ENCODE assay signal across 20 mouse cellular contexts in genomic region chr4:21812635-21813034, GRCm38 (mm10). TPM values are rescaled to one million over a fixed set of nuclear protein-coding genes. Genes with fewer than 3 reads are reported as not detected.
A peak's percentile ranks its signal among the peaks of the same experiment; 100 is the strongest.
DNase-seq lines count a peak whose midpoint lies in the region; ATAC-seq and TF ChIP-seq lines count a peak whose summit lies in the region.
"Had no signal": no experiment of that assay in that cellular context is flagged by ENCODE, and none has a peak within 500 bp of the region (broad histone marks: within the 10 kb centered on the region; RNA-seq: fewer than 3 reads in every experiment).

No protein-coding gene starts in this region.

- no peaks in the 10 kb centered on the region for H3K9me3 ChIP-seq in CH12.LX (replicated peaks; ENCODE audit: low read length)
- H3K9me3 ChIP-seq in ES-E14 (ENCODE audit: control insufficient read depth, insufficient read depth, low read depth, low read length): no peaks in the 10 kb centered on the region; the same call in 1 of the 2 replicates
- no peaks in the 10 kb centered on the region for H3K9me3 ChIP-seq in forebrain, embryonic 16.5 days (ENCODE audit: control insufficient read depth, low read length)
- H3K9me3 ChIP-seq: G1E had no signal

- TF ChIP-seq RAD21 in CH12.LX (IDR thresholded peaks at IDR 0.05; ENCODE audit: low read depth, low read length): no peak

- no peaks in the 10 kb centered on the region for H3K4me1 ChIP-seq in CH12.LX (ENCODE audit: control insufficient read depth in 1 of 2, insufficient read depth in 2 of 2)
- no peaks in the 10 kb centered on the region; a peak in 1 of 4 replicates for H3K4me1 ChIP-seq in ES-E14 (ENCODE audit: control insufficient read depth in 2 of 2, insufficient read depth in 2 of 2, low read length in 2 of 2, poor library complexity in 1 of 2)
- no peaks in the 10 kb centered on the region for H3K4me1 ChIP-seq in forebrain, embryonic 16.5 days (replicated peaks; ENCODE audit: control insufficient read depth, insufficient read depth, low read length)

- no peaks in the 10 kb centered on the region for H3K79me2 ChIP-seq in CH12.LX (replicated peaks; ENCODE audit: control insufficient read depth, extremely low read depth, insufficient read depth, poor library complexity, severe bottlenecking)

- TF ChIP-seq EP300 in CH12.LX (IDR thresholded peaks at IDR 0.05; ENCODE audit: low read length): no peak

- DNase-seq in CH12.LX (ENCODE audit: extremely low read depth) (no peak), ES-E14 (ENCODE audit: low read depth, low spot score) (no peak)
- DNase-seq in layer of hippocampus, adult 18-20 months (ENCODE audit: low spot score in 2 of 2): no peak
- DNase-seq: adrenal gland, adult 2 months; adrenal gland, adult 8-10 months; adrenal gland, postnatal 10 days; adrenal gland, postnatal 14 days; adrenal gland, postnatal 25 days; adrenal gland, postnatal 36 days; B cell, adult 2 months; cerebellum, adult 11 months; cerebellum, adult 11-12 months; cerebellum, adult 18-20 months; cerebellum, adult 2 months; cerebellum, adult 8-10 months had no signal

- H3K4me3 ChIP-seq in CH12.LX (replicated peaks in 1 of 3; ENCODE audit: low read depth in 2 of 3, low read length in 2 of 3, poor library complexity in 1 of 3) (no peak overlapping the region), ES-E14 (ENCODE audit: insufficient read depth in 1 of 2, low read depth in 1 of 2, low read length in 2 of 2, poor library complexity in 1 of 2, severe bottlenecking in 1 of 2) (no peak overlapping the region)
- H3K4me3 ChIP-seq in forebrain, embryonic 16.5 days (replicated peaks; ENCODE audit: low read length): no peak overlapping the region

- H3K36me3 ChIP-seq in CH12.LX (replicated peaks in 1 of 2; ENCODE audit: control insufficient read depth in 1 of 2, insufficient read depth in 1 of 2, low read length in 1 of 2) (peaks cover 42 to 86% of the 10 kb centered on the region in 2 experiments), ES-E14 (ENCODE audit: control insufficient read depth, insufficient read depth, low read length, poor library complexity, severe bottlenecking) (peaks cover 5% of the 10 kb centered on the region)
- peaks cover 4% of the 10 kb centered on the region; the same call in 1 of the 2 replicates for H3K36me3 ChIP-seq in forebrain, embryonic 16.5 days (ENCODE audit: control insufficient read depth, insufficient read depth)

- 92% methylated on average over 6 of the region's 6 CpGs for WGBS in forebrain, embryonic 16.5 days

- H3K9ac ChIP-seq in CH12.LX (ENCODE audit: insufficient read depth, low read depth) (no peak overlapping the region), ES-E14 (ENCODE audit: insufficient read depth, low read depth, low read length, poor library complexity, severe bottlenecking) (no peak overlapping the region)
- no peak overlapping the region for H3K9ac ChIP-seq in forebrain, embryonic 16.5 days (replicated peaks; ENCODE audit: low read depth, low read length)

- TF ChIP-seq CTCF in CH12.LX (conservative IDR thresholded peaks at IDR 0.05 in 1 of 2, IDR thresholded peaks at IDR 0.05 in 1 of 2; ENCODE audit: low read depth in 2 of 2, low read length in 2 of 2): no peak

- dilution Hi-C loops in CH12.LX (cut with MboI; ENCODE audit: extremely low pct_ligation_motif_present, extremely low pct_unique_long_range_greater_than_20kb, low sequenced_read_pairs): no loop called here

- H3K27ac ChIP-seq in CH12.LX (ENCODE audit: insufficient read depth, low read depth) (no peak overlapping the region), ES-E14 (ENCODE audit: insufficient read depth, low read depth, low read length, poor library complexity, severe bottlenecking) (no peak overlapping the region)
- H3K27ac ChIP-seq in forebrain, embryonic 16.5 days (ENCODE audit: low read length): no peak overlapping the region

- no peak for TF ChIP-seq POLR2A in CH12.LX (IDR thresholded peaks at IDR 0.05; ENCODE audit: low read depth, low read length)

- H3K27me3 ChIP-seq in CH12.LX (replicated peaks): no peaks in the 10 kb centered on the region
- no peaks in the 10 kb centered on the region for H3K27me3 ChIP-seq in forebrain, embryonic 16.5 days (replicated peaks; ENCODE audit: control insufficient read depth, insufficient read depth, low read length)
- H3K27me3 ChIP-seq: Patski had no signal

- no peak overlapping the region for H3K4me2 ChIP-seq in CH12.LX (ENCODE audit: insufficient read depth, low read depth, poor library complexity, severe bottlenecking)
- no peak overlapping the region for H3K4me2 ChIP-seq in forebrain, embryonic 16.5 days (ENCODE audit: low read length)

- ATAC-seq in forebrain, embryonic 16.5 days: no peak
- ATAC-seq: activated CD4-positive, CD25-positive, alpha-beta regulatory T cell, adult 4 months; CD4-positive, CD25-positive, alpha-beta regulatory T cell, adult 4 months; Patski had no signal

- in situ Hi-C loops in CH12.LX (cut with MboI; ENCODE audit: low pct_ligation_motif_present, low pct_unique_long_range_greater_than_20kb, low sequenced_read_pairs) (no loop called here), ES-E14 (cut with MboI; ENCODE audit: low sequenced_read_pairs in 2 of 2, unreplicated experiment in 2 of 2) (no loop called here)

TF ChIP-seq in CH12.LX, 34 proteins besides CTCF, POLR2A, EP300 and RAD21:
- TF ChIP-seq ZC3H11A (IDR thresholded peaks at IDR 0.05; ENCODE audit: low read depth, low read length) (no peak), CHD2 (IDR thresholded peaks at IDR 0.05; ENCODE audit: low read length) (no peak), MAFK (IDR thresholded peaks at IDR 0.05; ENCODE audit: insufficient replicate concordance, low read length) (peak; percentile 78)

TF ChIP-seq in ES-E14, 5 proteins besides CTCF, POLR2A, EP300 and RAD21:
- no peak for TF ChIP-seq HCFC1 (IDR thresholded peaks at IDR 0.05; ENCODE audit: borderline replicate concordance, insufficient read depth, low read length)
- peak; percentile 82 for TF ChIP-seq MAFK (IDR thresholded peaks at IDR 0.05; ENCODE audit: insufficient read depth, low read depth, low read length)
- no peak for TF ChIP-seq ZNF384 (IDR thresholded peaks at IDR 0.05; ENCODE audit: low read depth, low read length)
- no peak for TF ChIP-seq ZC3H11A (IDR thresholded peaks at IDR 0.05; ENCODE audit: borderline replicate concordance, low read depth, low read length)
TF ChIP-seq in ES-E14: peak in this region for 1.

RNA-seq across cellular contexts. Expression of gene Pnisr, which starts 34.7 kb away (rescaled TPM):
- total RNA-seq in CH12.LX (2012; rRNA removed) (48.1 and 51.3 TPM in 2 replicates), CH12.LX (2014; rRNA removed) (32.9 and 40.7 TPM in 2 replicates), ES-E14 (2012; rRNA removed) (76.7 and 107 TPM in 2 replicates)
- polyA plus RNA-seq in CH12.LX (2012; ENCODE audit: insufficient read length, low read depth): 95.2 and 118 TPM in 2 replicates
- polyA plus RNA-seq in forebrain, embryonic 16.5 days (2015; fragmentation: Nextera tagmentation; extraction: Ambion mirVana): 197 and 206 TPM in 2 replicates
- 100 to 1,000 TPM; 188 to 206 TPM for total RNA-seq in layer of hippocampus, adult 18-20 months (2021)

RNA-seq across cellular contexts. Expression of gene Tstd3, which starts 45.6 kb away (rescaled TPM):
- total RNA-seq in CH12.LX (2012; rRNA removed) (24.6 and 25.6 TPM in 2 replicates), CH12.LX (2014; rRNA removed) (51.0 and 57.1 TPM in 2 replicates), ES-E14 (2012; rRNA removed) (5.0 and 9.3 TPM in 2 replicates)
- polyA plus RNA-seq in CH12.LX (2012; ENCODE audit: insufficient read length, low read depth): 37.2 and 39.9 TPM in 2 replicates
- polyA plus RNA-seq in forebrain, embryonic 16.5 days (2015; fragmentation: Nextera tagmentation; extraction: Ambion mirVana): 12.1 and 14.9 TPM in 2 replicates
- total RNA-seq in layer of hippocampus, adult 18-20 months (2021): 10 to 100 TPM; 23.8 to 24.6 TPM

RNA-seq across cellular contexts. Expression of gene Usp45, which starts 45.7 kb away (rescaled TPM):
- total RNA-seq in CH12.LX (2012; rRNA removed) (17.4 and 17.5 TPM in 2 replicates), CH12.LX (2014; rRNA removed) (30.6 and 37.0 TPM in 2 replicates), ES-E14 (2012; rRNA removed) (25.4 and 28.3 TPM in 2 replicates)
- polyA plus RNA-seq in CH12.LX (2012; ENCODE audit: insufficient read length, low read depth): 16.7 and 23.3 TPM in 2 replicates
- 9.2 and 10.1 TPM in 2 replicates for polyA plus RNA-seq in forebrain, embryonic 16.5 days (2015; fragmentation: Nextera tagmentation; extraction: Ambion mirVana)
- total RNA-seq in layer of hippocampus, adult 18-20 months (2021): 10 to 100 TPM; 50.6 to 57.0 TPM
